In the genomic region with DNA sequence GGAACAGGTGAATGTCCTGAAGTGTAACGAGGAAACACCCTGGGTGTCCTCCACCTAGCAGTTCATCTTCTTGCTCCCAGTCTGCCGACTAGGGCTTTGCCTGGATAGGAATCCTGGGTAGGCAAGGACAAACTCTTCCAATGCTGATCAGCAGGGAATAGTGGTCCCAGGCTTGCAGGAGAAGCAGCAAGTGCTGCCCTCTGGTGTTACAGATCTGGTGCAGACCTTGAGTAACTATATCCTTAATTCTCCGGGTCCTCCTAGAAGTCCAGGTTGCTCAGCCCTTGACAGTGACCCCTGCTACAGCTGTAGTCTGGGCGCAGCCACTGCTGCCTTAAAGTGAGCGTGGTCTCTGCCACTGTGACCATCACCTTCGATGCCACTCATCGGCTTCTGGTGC, we compare ENCODE assay signal across 9 mouse cellular contexts. TPM values are rescaled to one million over a fixed set of nuclear protein-coding genes. Genes with fewer than 3 reads are reported as not detected.
DNase-seq lines count a peak whose midpoint lies in the region; ATAC-seq and TF ChIP-seq lines count a peak whose summit lies in the region.
"Had no signal": no experiment of that assay in that cellular context is flagged by ENCODE, and none has a peak within 500 bp of the region (broad histone marks: within the 10 kb centered on the region; RNA-seq: fewer than 3 reads in every experiment).

No protein-coding gene starts in this region.

- H3K4me3 ChIP-seq in liver, adult 2 months (ENCODE audit: insufficient read depth, low read depth, low read length): no peak overlapping the region
- H3K4me3 ChIP-seq in liver, embryonic 11.5 days (ENCODE audit: low read depth, low read length): no peak overlapping the region
- H3K4me3 ChIP-seq in lung, adult 2 months (replicated peaks; ENCODE audit: extremely low read depth, low read depth, low read length): no peak overlapping the region
- H3K4me3 ChIP-seq: limb, embryonic 12.5 days had no signal

- H3K9me3 ChIP-seq in liver, embryonic 11.5 days (ENCODE audit: control insufficient read depth, low read length): no peaks in the 10 kb centered on the region
- H3K9me3 ChIP-seq: limb, embryonic 12.5 days had no signal

- ATAC-seq in liver, embryonic 11.5 days (replicated peaks; ENCODE audit: low FRiP score): no peak

- H3K27me3 ChIP-seq in liver, adult 2 months (ENCODE audit: control insufficient read depth, insufficient read depth, low read length): no peaks in the 10 kb centered on the region
- peaks cover 12% of the 10 kb centered on the region for H3K27me3 ChIP-seq in liver, embryonic 11.5 days (replicated peaks; ENCODE audit: control insufficient read depth, insufficient read depth, low read length)

- 29% methylated on average over 7 of the region's 7 CpGs for WGBS in liver, adult 2 months
- WGBS in liver, embryonic 11.5 days: 25% methylated on average over 7 of the region's 7 CpGs
- 24% methylated on average over 7 of the region's 7 CpGs for WGBS in lung, adult 2 months

- H3K4me2 ChIP-seq in liver, embryonic 11.5 days: no peak overlapping the region
- H3K4me2 ChIP-seq: limb, embryonic 12.5 days had no signal

- TF ChIP-seq CTCF in liver, adult 2 months (IDR thresholded peaks at IDR 0.05; ENCODE audit: low read depth, low read length): peak; percentile 59
- TF ChIP-seq CTCF in lung, adult 2 months (IDR thresholded peaks at IDR 0.05; ENCODE audit: insufficient read depth, low read length): peak; percentile 84

- H3K4me1 ChIP-seq in liver, adult 2 months (ENCODE audit: control insufficient read depth, insufficient read depth, low read length): no peaks in the 10 kb centered on the region
- H3K4me1 ChIP-seq in liver, embryonic 11.5 days (replicated peaks; ENCODE audit: control insufficient read depth, insufficient read depth, low read length): no peaks in the 10 kb centered on the region
- no peaks in the 10 kb centered on the region for H3K4me1 ChIP-seq in lung, adult 2 months (ENCODE audit: control insufficient read depth, insufficient read depth, low read length)
- H3K4me1 ChIP-seq: limb, embryonic 12.5 days had no signal

- no peaks in the 10 kb centered on the region for H3K79me2 ChIP-seq in liver, adult 2 months (ENCODE audit: control insufficient read depth, insufficient read depth, low read length)

- no peak for TF ChIP-seq POLR2A in liver, adult 2 months (IDR thresholded peaks at IDR 0.05; ENCODE audit: extremely low read depth, insufficient read depth, low read length)
- TF ChIP-seq POLR2A in lung, adult 2 months (IDR thresholded peaks at IDR 0.05; ENCODE audit: borderline replicate concordance, extremely low read depth, low read depth, low read length): no peak

- no peaks in the 10 kb centered on the region for H3K36me3 ChIP-seq in liver, adult 2 months (ENCODE audit: control insufficient read depth, insufficient read depth, low read length)
- no peaks in the 10 kb centered on the region for H3K36me3 ChIP-seq in liver, embryonic 11.5 days (ENCODE audit: control insufficient read depth, insufficient read depth, low read length)
- H3K36me3 ChIP-seq: limb, embryonic 12.5 days had no signal

- no peak overlapping the region for H3K9ac ChIP-seq in liver, adult 2 months (ENCODE audit: low read depth, low read length)
- no peak overlapping the region for H3K9ac ChIP-seq in liver, embryonic 11.5 days (ENCODE audit: low read depth, low read length)
- H3K9ac ChIP-seq: limb, embryonic 12.5 days had no signal

- DNase-seq in liver, adult 2 months (ENCODE audit: extremely low read depth, low read depth, low spot score): no peak
- no peak for DNase-seq in liver, embryonic 11.5 days (ENCODE audit: low spot score)
- peak; percentile 77 to 81 for DNase-seq in cerebellum, adult 18-20 months
- peak; percentile 62 for DNase-seq in forelimb bud, embryonic 11.5 days (ENCODE audit: low read depth, low spot score)
- peak; percentile 68 for DNase-seq in kidney, adult 9 months
- DNase-seq in lung, adult 2 months: no peak
- DNase-seq in retina, embryonic 14.5 days (ENCODE audit: low spot score): peak; percentile 87
- DNase-seq in natural killer cell, adult 2 months (ENCODE audit: low spot score in 2 of 2): no peak

- H3K27ac ChIP-seq in liver, adult 2 months (replicated peaks; ENCODE audit: insufficient read depth, low read depth, low read length): no peak overlapping the region
- no peak overlapping the region for H3K27ac ChIP-seq in liver, embryonic 11.5 days (ENCODE audit: low read depth, low read length)
- H3K27ac ChIP-seq: limb, embryonic 12.5 days had no signal

RNA-seq across cellular contexts. Expression of gene Lrrc27, which starts 12.7 kb away (rescaled TPM):
- total RNA-seq in liver, adult 2 months (2014; rRNA removed): 0.20 and 0.28 TPM in 2 replicates
- 0.61 and 1.1 TPM in 2 replicates for polyA plus RNA-seq in liver, adult 2 months (2012; rRNA removed)
- 2.2 and 2.6 TPM in 2 replicates for polyA plus RNA-seq in liver, embryonic 11.5 days (2014; fragmentation: Nextera tagmentation; extraction: Ambion mirVana)
- 3.7 and 6.9 TPM in 2 replicates for polyA plus RNA-seq in lung, adult 2 months (2012; rRNA removed)

RNA-seq across cellular contexts. Expression of gene Stk32c, which starts 13.0 kb away (rescaled TPM):
- 0.18 and 0.27 TPM in 2 replicates for total RNA-seq in liver, adult 2 months (2014; rRNA removed)
- polyA plus RNA-seq in liver, adult 2 months (2012; rRNA removed): 0.21 and 0.39 TPM in 2 replicates
- 0.19 TPM in 1 of 2 replicates, not detected in the other for polyA plus RNA-seq in liver, embryonic 11.5 days (2014; fragmentation: Nextera tagmentation; extraction: Ambion mirVana)
- polyA plus RNA-seq in lung, adult 2 months (2012; rRNA removed): 1.5 and 1.9 TPM in 2 replicates

RNA-seq across cellular contexts. Expression of gene Pwwp2b, which starts 48.2 kb away (rescaled TPM):
- 0.65 and 0.74 TPM in 2 replicates for total RNA-seq in liver, adult 2 months (2014; rRNA removed)
- polyA plus RNA-seq in liver, adult 2 months (2012; rRNA removed): 2.1 TPM in 2 replicates
- 3.3 and 3.5 TPM in 2 replicates for polyA plus RNA-seq in liver, embryonic 11.5 days (2014; fragmentation: Nextera tagmentation; extraction: Ambion mirVana)
- 31.6 and 32.2 TPM in 2 replicates for polyA plus RNA-seq in lung, adult 2 months (2012; rRNA removed)

Comparison
In these comparisons a context has a peak if more than half of its experiments do, and no peak if none do; other contexts are left out.
1. DNase-seq: peak in cerebellum, adult 18-20 months (2 of 2), forelimb bud, embryonic 11.5 days (single experiment), kidney, adult 9 months (single experiment) and retina, embryonic 14.5 days (single experiment); none in liver, adult 2 months (single experiment), liver, embryonic 11.5 days (single experiment), lung, adult 2 months (single experiment) and natural killer cell, adult 2 months (0 of 2).